Mouse (Mus musculus) hindbrain, embryonic 16.5 days (tissue): ENCODE data around the gene Tcf15. TPM values are rescaled to one million over a fixed set of nuclear protein-coding genes. Genes with fewer than 3 reads are reported as not detected.

Source experiments
- ATAC-seq: fragments of 200-750 bp; cut with Nextera tagmentation; 2 replicates; pipeline ENCODE4 v1.8.0; 2017; ENCODE audit warnings: moderate TSS enrichment, moderate library complexity
- H3K27ac ChIP-seq: fragments of 300-500 bp; sonication (generic); 2 replicates; pipeline ENCODE4 v1.5.1; 2014; ENCODE audit warnings: low read depth, mild to moderate bottlenecking, control low read depth, low read length, moderate library complexity
- H3K27me3 ChIP-seq: fragments of 300-500 bp; sonication (generic); replicated peaks from 2 replicates; pipeline ENCODE4 v1.6.1; 2014; ENCODE audit warnings: low read length; ENCODE audit not compliant: control insufficient read depth, insufficient read depth
- H3K36me3 ChIP-seq: fragments of 300-500 bp; sonication (generic); 2 replicates; pipeline ENCODE4 v1.6.1; 2014; ENCODE audit warnings: mild to moderate bottlenecking, low read length, moderate library complexity, mixed read lengths; ENCODE audit not compliant: control insufficient read depth, insufficient read depth
- H3K4me1 ChIP-seq: fragments of 300-500 bp; sonication (generic); 2 replicates; pipeline ENCODE4 v1.6.1; 2014; ENCODE audit warnings: low read depth, low read length; ENCODE audit not compliant: control insufficient read depth, insufficient read depth
- H3K4me2 ChIP-seq: fragments of 300-500 bp; sonication (generic); 2 replicates; pipeline ENCODE4 v1.6.1; 2014; ENCODE audit warnings: mild to moderate bottlenecking, low read length, control low read depth, moderate library complexity
- H3K4me3 ChIP-seq: fragments of 300-500 bp; sonication (generic); 2 replicates; pipeline ENCODE4 v1.5.1; 2014; ENCODE audit warnings: mild to moderate bottlenecking, low read length, control low read depth, moderate library complexity
- H3K9ac ChIP-seq: fragments of 300-500 bp; sonication (generic); 2 replicates; pipeline ENCODE4 v1.6.1; 2014; ENCODE audit warnings: low read depth, mild to moderate bottlenecking, control low read depth, low read length, moderate library complexity
- H3K9me3 ChIP-seq: fragments of 300-500 bp; sonication (generic); 2 replicates; pipeline ENCODE4 v1.6.1; 2014; ENCODE audit warnings: mild to moderate bottlenecking, low read length, moderate library complexity; ENCODE audit not compliant: control insufficient read depth
- WGBS: fragments of 180-500 bp; shearing (Covaris S2); extraction: QIAGEN DNeasy Blood & Tissue Kit; methylation state at CpG from one replicate; pipeline ENCODE4 v1.1.7; 2014; 5-methylcytosine and 5-hydroxymethylcytosine counted together
- polyA plus RNA-seq: library from polyadenylated mRNA; unstranded; fragments of >200 nt; fragmentation: Nextera tagmentation; extraction: Ambion mirVana; gene quantifications from 2 replicates; pipeline ENCODE4 v1.2.1, GENCODE M21; 2015

Tcf15 gene
- polyA plus RNA-seq, 1 experiment from 2014 or later = 1.3 TPM

DNA sequence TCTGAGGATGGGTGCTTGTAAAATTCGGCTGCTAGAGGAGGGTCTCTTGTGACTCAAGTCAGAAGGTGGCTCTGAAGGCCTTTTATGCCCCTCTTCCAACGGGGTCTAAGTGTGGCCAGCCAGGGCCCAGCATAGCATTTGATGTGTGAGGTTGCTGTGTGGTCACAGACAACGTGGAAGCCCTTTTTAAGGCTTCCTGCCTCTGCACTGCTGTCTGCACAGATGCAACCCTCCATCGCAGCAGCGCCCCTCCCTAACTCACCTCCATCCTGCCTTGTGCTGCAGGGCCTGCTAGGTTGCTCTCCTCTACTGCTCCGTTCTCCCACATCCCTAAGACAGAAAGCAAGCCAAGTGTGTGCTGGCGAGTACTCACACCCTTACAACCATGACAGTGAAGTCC, 46.8 kb downstream of the Tcf15 start:
- Histone ChIP-seq H3K36me3 (no peaks in the 10 kb centered on the region), H3K9me3 (no peaks in the 10 kb centered on the region), H3K4me3 (no peak overlapping the region), H3K9ac (no peak overlapping the region), H3K27ac (no peak overlapping the region), H3K27me3 (no peaks in the 10 kb centered on the region), H3K4me1 (no peaks in the 10 kb centered on the region), H3K4me2 (no peak overlapping the region)
- ATAC-seq = no peak
- 76% methylated on average over 7 of the region's 7 CpGs for WGBS

DNA sequence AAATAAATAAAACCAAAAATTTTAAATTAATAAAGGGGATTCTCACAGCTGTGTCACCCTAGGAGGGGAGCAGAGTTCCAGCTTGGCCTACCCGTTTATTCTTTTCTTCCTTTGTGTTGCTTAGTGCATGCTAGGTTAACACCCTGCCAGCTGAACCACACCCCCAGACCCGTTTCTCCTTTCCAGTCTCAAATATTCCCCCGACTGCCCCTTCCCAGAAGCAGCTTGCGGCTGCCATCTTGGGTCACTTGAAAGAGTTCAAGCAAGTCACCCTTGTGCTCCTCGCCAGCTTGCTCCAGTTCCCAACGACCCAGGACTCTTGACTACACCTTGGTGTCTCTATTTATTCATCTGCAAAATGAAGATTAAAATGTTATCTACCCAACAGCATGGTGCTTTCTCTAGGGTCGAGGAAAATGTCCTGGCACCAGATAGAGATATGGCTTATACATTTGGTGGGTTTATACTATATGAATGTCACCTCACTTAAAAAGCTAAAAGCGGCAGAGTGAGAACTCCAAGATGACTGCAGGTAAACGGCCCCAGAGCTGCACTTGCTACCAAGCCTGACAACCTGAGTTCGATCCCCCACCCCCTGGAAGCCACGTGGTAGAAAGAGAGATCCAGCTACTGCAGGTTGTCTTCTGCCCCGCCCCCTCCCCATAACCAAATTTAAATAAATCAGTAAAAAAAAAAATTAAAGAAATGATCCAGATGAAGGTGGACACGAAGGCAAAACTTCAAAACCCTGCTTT, 49.4 kb downstream of the Tcf15 start:
- Histone ChIP-seq H3K4me2 (no peak overlapping the region), H3K4me3 (no peak overlapping the region), H3K9me3 (no peaks in the 10 kb centered on the region), H3K27ac (no peak overlapping the region), H3K27me3 (no peaks in the 10 kb centered on the region), H3K4me1 (no peaks in the 10 kb centered on the region), H3K9ac (no peak overlapping the region), H3K36me3 (no peaks in the 10 kb centered on the region)
- ATAC-seq = no peak
- 71% methylated on average over 13 of the region's 13 CpGs for WGBS

DNA sequence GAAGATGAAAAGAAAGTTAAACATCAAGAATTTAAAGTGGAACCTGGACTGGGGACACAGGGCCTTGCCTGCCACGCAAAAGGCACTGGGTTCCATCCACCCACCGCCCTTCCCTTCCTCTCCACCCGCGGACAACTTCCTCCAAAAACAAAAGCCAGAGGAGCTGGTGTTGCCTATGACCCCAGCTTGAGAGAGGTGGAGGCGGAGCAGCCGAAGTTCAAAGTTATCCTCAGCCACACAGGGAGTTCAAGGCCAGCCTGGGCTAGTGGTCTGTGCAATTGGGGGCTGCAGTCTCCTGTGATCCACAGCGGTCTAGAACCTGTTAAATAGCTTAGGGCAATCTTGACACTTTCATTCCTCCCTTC, 50.0 kb downstream of the Tcf15 start:
- Histone ChIP-seq H3K9me3 (no peaks in the 10 kb centered on the region), H3K4me1 (no peaks in the 10 kb centered on the region), H3K4me3 (no peak overlapping the region), H3K27ac (no peak overlapping the region), H3K27me3 (no peaks in the 10 kb centered on the region), H3K36me3 (no peaks in the 10 kb centered on the region), H3K9ac (no peak overlapping the region), H3K4me2 (no peak overlapping the region)
- ATAC-seq = no peak
- 81% methylated on average over 7 of the region's 7 CpGs for WGBS

DNA sequence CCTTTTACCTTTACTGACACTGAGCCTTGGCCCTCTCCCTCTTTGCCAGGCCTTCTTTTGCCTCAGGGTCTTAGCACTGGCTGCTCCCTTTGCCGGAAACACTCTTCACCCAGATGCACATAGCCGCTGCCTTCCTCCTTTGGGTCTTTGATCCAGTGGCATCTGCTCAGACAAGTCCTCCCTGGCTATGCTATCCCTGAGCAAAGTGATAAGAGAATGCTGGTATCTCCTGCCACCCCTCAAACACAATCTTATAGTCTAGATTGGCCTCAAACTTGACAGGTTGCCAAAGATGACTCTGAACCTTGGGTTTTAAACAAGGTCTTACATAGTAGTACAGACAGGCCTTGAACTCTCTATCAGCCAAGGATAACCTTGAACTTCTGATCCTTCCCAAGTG, 51.2 kb downstream of the Tcf15 start:
- 91% methylated on average over 2 of the region's 2 CpGs for WGBS
- Histone ChIP-seq H3K9me3 (no peaks in the 10 kb centered on the region), H3K4me3 (no peak overlapping the region), H3K27ac (no peak overlapping the region), H3K27me3 (no peaks in the 10 kb centered on the region), H3K36me3 (no peaks in the 10 kb centered on the region), H3K4me1 (no peaks in the 10 kb centered on the region), H3K9ac (no peak overlapping the region), H3K4me2 (no peak overlapping the region)
- no peak for ATAC-seq

DNA sequence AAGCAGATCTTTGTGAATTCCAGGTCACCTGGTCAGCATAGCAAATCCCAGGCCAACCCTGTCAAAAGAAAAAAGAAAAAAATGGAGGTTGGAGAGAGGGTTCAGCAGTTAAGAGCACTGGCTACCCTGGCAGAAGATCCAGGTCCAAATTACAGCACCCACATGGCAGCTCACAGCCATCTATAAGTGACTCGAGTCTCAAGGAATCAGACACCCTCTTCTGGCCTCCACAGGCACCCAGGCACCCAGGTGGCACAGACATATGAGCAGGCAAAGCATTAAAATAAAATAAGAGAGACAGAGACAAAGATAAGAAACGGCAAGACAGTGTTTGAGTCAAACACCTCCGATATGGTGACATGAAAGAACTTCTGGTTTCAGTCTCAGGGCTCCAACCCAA, 53.5 kb downstream of the Tcf15 start:
- peak; percentile 27 for ATAC-seq

DNA sequence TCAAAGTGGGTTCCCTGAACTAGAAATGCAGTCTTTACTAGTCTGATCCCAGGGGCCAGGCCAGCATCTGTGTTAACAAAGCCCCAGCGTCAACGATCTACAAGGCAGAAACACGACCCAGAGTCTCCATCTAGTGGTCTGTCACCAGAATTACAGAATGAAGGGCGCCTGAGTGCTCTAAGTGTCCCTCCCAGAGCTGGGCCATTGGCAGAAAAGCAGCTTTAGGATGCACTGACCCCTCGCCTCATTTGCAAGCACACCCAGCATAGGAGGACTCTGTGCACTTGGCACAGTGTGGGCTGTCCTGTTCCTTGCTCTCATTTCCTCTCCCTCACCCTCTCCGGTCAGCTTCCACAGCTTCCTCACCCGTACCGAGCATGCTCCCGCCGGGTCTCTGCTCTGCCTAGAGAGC, 53.9 kb downstream of the Tcf15 start:
- Histone ChIP-seq H3K4me1 (no peaks in the 10 kb centered on the region), H3K4me2 (no peak overlapping the region), H3K27ac (no peak overlapping the region), H3K9me3 (no peaks in the 10 kb centered on the region), H3K4me3 (no peak overlapping the region), H3K36me3 (no peaks in the 10 kb centered on the region), H3K9ac (no peak overlapping the region), H3K27me3 (no peaks in the 10 kb centered on the region)
- peak; percentile 83 for ATAC-seq
- 49% methylated on average over 10 of the region's 10 CpGs for WGBS

More for the DNA sequence above, 53.5 kb downstream of the Tcf15 start:
- Histone ChIP-seq H3K36me3 (no peaks in the 10 kb centered on the region), H3K4me3 (no peak overlapping the region), H3K9me3 (no peaks in the 10 kb centered on the region), H3K9ac (no peak overlapping the region), H3K4me1 (no peaks in the 10 kb centered on the region), H3K27ac (no peak overlapping the region), H3K27me3 (no peaks in the 10 kb centered on the region), H3K4me2 (no peak overlapping the region)
- WGBS = 31% methylated on average over 3 of the region's 3 CpGs

Other genes with a start within 250 kb of the Tcf15 start
- 0.36 and 0.46 TPM in 2 replicates for gene Angpt4, start 232.4 kb upstream of the Tcf15 start, polyA plus RNA-seq
- 43.4 and 45.9 TPM in 2 replicates for gene Fam110a, start 163.3 kb upstream of the Tcf15 start, polyA plus RNA-seq
- 1.8 and 2.3 TPM in 2 replicates for gene Slc52a3, start 147.1 kb upstream of the Tcf15 start, polyA plus RNA-seq
- 7.6 and 8.0 TPM in 2 replicates for gene Scrt2, start 62.0 kb upstream of the Tcf15 start, polyA plus RNA-seq
- 28.6 and 32.1 TPM in 2 replicates for gene Srxn1, start 38.0 kb upstream of the Tcf15 start, polyA plus RNA-seq
- gene Csnk2a1, start 83.3 kb downstream of the Tcf15 start, polyA plus RNA-seq = 91.0 and 93.6 TPM in 2 replicates
- 31.2 and 33.9 TPM in 2 replicates for gene Tbc1d20, start 150.3 kb downstream of the Tcf15 start, polyA plus RNA-seq
- 92.1 and 100 TPM in 2 replicates for gene Rbck1, start 189.1 kb downstream of the Tcf15 start, polyA plus RNA-seq
- gene Trib3, start 200.5 kb downstream of the Tcf15 start, polyA plus RNA-seq = 2.1 and 2.2 TPM in 2 replicates
- 72.0 and 74.0 TPM in 2 replicates for gene Nrsn2, start 233.1 kb downstream of the Tcf15 start, polyA plus RNA-seq